Mouse (Mus musculus) bone marrow macrophage, adult 2 months (primary cell): ENCODE results near the gene Slc1a5. TPM values are rescaled to one million over a fixed set of nuclear protein-coding genes. Genes with fewer than 3 reads are reported as not detected.

Experiments used
- H3K27ac ChIP-seq: 2 replicates; pipeline ENCODE4 v1.5.1; 2012; ENCODE audit warnings: low read depth, low read length; ENCODE audit not compliant: insufficient read depth
- H3K4me1 ChIP-seq: 2 replicates; pipeline ENCODE4 v1.6.1; 2012; ENCODE audit warnings: low read length; ENCODE audit not compliant: control insufficient read depth, insufficient read depth
- H3K4me3 ChIP-seq: 2 replicates; pipeline ENCODE4 v1.5.1; 2012; ENCODE audit warnings: mild to moderate bottlenecking, low read length, moderate library complexity; ENCODE audit not compliant: insufficient read depth
- CTCF ChIP-seq: IDR thresholded peaks from 2 replicates; pipeline ENCODE4 v1.5.1; 2012; ENCODE audit warnings: low read depth, mild to moderate bottlenecking, low read length, moderate library complexity
- POLR2A ChIP-seq: IDR thresholded peaks from 2 replicates; pipeline ENCODE4 v1.6.1; 2012; ENCODE audit warnings: mild to moderate bottlenecking, low read depth, low read length, borderline replicate concordance
- polyA plus RNA-seq: library from polyadenylated mRNA; stranded (reverse); fragments of >200 nt; gene quantifications from 2 replicates; pipeline ENCODE4 v1.2.4, GENCODE M21; 2012; ENCODE audit not compliant: missing spikeins, insufficient read depth, insufficient read length

Gene Slc1a5
- polyA plus RNA-seq, 1 experiment = 25.0 TPM

DNA sequence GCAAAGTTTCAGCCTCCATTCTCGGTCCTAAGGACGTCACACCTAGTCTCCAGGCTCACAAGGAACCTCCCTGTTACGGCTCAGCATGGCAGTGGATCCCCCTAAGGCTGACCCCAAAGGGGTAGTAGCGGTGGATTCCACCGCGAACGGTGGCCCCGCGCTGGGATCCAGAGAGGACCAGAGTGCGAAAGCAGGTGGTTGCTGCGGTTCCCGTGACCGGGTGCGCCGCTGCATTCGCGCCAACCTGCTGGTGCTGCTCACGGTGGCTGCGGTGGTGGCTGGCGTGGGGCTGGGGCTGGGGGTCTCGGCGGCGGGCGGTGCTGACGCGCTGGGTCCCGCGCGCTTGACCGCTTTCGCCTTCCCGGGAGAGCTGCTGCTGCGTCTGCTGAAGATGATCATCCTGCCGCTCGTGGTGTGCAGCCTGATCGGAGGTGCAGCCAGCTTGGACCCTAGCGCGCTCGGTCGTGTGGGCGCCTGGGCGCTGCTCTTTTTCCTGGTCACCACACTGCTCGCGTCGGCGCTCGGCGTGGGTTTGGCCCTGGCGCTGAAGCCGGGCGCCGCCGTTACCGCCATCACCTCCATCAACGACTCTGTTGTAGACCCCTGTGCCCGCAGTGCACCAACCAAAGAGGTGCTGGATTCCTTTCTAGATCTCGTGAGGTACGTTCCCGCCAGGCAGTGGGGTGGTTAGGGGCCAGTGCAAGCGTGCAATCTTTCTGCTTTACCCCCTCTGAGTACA lies 845 bp downstream of the Slc1a5 start:
- Histone ChIP-seq H3K4me3 (peak overlapping the region; percentile 91), H3K4me1 (peaks cover 13% of the 10 kb centered on the region), H3K27ac (peak overlapping the region; percentile 52)

DNA sequence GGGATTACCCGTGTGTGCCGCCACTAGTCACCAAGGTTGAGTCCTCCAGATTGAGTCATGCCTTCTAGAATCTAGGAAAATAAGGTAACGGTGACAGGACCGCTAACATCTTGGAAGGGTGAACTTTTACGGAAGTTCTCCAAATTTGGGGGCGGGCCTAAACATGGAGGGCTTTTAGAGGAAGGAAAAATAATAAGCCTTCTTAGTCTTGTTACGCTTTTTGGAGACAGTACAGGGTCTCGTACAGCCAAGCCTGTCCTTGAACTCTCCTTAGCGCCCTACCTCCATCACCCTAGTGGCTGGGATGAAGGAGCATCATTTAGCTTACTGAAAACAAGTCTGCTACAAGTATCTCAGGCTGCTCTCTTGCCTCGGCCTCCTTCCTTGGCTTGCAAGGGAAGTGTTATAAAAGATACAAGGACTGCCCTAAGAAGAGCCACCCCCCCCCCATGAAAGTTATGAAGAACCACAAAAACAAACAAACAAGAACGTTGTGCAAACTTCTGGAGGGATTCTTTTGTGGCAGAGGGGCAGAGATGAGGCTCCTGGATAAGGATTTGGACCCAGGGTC lies 1.5 kb downstream of the Slc1a5 start:
- Histone ChIP-seq H3K27ac (peak overlapping the region; percentile 52), H3K4me3 (peak overlapping the region; percentile 91), H3K4me1 (peaks cover 13% of the 10 kb centered on the region)
- TF ChIP-seq CTCF (no peak), POLR2A (no peak)

More for the DNA sequence above, 845 bp downstream of the Slc1a5 start:
- TF ChIP-seq POLR2A (0 out of 2 replicates have a peak, but pooled peaks have one; percentile 49), CTCF (no peak)

GRCm38 (mm10) chr7:16783224-16783688 lies 2.1 kb downstream of the Slc1a5 start:
- peak overlapping the region; percentile 52 for H3K27ac ChIP-seq
- peaks cover 13% of the 10 kb centered on the region for H3K4me1 ChIP-seq
- no peak for TF ChIP-seq CTCF
- TF ChIP-seq POLR2A = no peak
- H3K4me3 ChIP-seq = peak overlapping the region; percentile 91

GRCm38 (mm10) chr7:16783758-16784415 lies 2.7 kb downstream of the Slc1a5 start:
- TF ChIP-seq CTCF (no peak), POLR2A (no peak)
- Histone ChIP-seq H3K4me1 (peaks cover 13% of the 10 kb centered on the region), H3K4me3 (peak overlapping the region; percentile 91), H3K27ac (peak overlapping the region; percentile 17)

DNA sequence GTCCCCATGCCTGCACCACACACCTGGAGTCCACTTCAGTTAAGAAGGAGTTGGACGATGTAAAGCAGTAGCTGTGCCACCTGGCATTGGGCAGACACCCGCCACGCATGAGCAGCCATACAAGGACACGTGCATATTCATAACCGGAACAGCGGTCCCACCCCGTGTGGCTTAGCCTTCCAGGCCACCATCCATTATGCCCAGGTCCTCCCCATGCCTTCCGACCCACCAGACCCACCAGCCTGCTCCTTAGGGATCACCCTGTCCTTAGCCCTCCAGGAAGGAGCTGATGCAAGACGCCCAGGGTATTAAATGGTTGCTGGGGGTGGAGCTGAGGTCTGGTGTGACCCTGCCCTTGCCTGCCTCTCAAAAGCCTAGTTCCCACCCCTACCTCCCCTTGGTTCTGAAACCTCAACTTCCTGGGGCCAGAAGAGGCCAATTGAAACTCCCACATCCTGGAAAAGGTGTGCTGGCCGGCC lies 3.4 kb downstream of the Slc1a5 start:
- peaks cover 13% of the 10 kb centered on the region for H3K4me1 ChIP-seq
- peak overlapping the region; percentile 91 for H3K4me3 ChIP-seq
- peak overlapping the region; percentile 3; the same call in 1 of the 2 replicates for H3K27ac ChIP-seq

DNA sequence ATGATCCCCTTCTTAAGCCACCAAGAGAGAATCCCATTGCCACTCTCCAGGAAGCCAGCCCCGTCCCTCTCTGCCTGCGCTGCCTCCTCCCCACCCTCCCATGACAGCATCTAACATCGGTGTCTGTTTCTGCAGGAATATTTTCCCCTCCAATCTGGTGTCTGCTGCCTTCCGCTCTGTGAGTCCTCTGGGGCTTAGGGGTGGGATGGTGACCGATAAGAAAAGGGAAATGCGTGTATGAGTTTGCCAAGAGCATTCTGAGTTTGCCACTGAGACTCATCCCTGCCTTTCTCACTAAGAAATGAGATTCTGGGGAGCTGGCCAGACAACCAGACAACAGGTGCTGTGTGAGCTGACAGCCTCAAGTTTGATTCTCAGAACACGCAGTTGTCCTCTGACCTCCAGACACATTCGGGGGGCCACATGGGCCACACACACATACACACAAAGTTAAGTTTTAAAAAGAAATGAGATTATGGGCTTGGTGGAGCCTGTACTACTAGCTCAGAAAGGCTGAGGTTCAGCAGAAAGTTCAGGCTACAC lies 4.5 kb downstream of the Slc1a5 start:
- no peak overlapping the region for H3K4me3 ChIP-seq
- peaks cover 12% of the 10 kb centered on the region for H3K4me1 ChIP-seq
- no peak overlapping the region for H3K27ac ChIP-seq
- TF ChIP-seq CTCF (no peak), POLR2A (no peak)

More for the DNA sequence above, 3.4 kb downstream of the Slc1a5 start:
- TF ChIP-seq POLR2A (no peak), CTCF (no peak)

GRCm38 (mm10) chr7:16792316-16792715 lies 11.2 kb downstream of the Slc1a5 start:
- TF ChIP-seq POLR2A = no peak
- TF ChIP-seq CTCF = no peak
- no peak overlapping the region for H3K4me3 ChIP-seq
- H3K27ac ChIP-seq = no peak overlapping the region
- no peaks in the 10 kb centered on the region for H3K4me1 ChIP-seq

- Histone ChIP-seq H3K4me1 (no peaks in the 10 kb centered on the region), H3K27ac (no peak overlapping the region), H3K4me3 (no peak overlapping the region)
- no peak for TF ChIP-seq POLR2A
- no peak for TF ChIP-seq CTCF
Measured at GRCm38 (mm10) chr7:16793010-16793725, 12.0 kb downstream of the Slc1a5 start.

DNA sequence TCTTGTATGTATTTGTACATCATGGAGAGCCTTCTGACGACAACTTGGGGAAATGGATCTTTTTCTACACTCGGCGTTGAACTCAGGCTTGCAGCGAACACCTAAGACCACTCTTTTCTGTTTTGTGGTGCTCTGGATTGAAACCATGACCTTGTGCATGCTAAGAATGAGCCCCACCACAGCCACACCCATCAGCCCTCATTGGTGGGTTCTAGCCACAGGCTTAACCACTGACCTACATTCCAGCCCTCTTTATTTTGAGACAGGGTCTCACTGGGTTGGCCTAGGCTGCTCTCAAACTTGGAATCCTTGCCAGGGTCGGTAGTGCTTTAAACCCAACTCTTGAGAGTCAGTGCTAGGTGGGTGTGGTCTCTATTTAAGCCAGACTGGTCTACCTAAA lies 13.7 kb downstream of the Slc1a5 start:
- H3K4me3 ChIP-seq = no peak overlapping the region
- TF ChIP-seq CTCF = no peak
- TF ChIP-seq POLR2A = no peak

More for the DNA sequence above, 13.7 kb downstream of the Slc1a5 start:
- H3K4me1 ChIP-seq = no peaks in the 10 kb centered on the region
- H3K27ac ChIP-seq = no peak overlapping the region
